ENCODE assay signal across 16 mouse cellular contexts in the genomic region with DNA sequence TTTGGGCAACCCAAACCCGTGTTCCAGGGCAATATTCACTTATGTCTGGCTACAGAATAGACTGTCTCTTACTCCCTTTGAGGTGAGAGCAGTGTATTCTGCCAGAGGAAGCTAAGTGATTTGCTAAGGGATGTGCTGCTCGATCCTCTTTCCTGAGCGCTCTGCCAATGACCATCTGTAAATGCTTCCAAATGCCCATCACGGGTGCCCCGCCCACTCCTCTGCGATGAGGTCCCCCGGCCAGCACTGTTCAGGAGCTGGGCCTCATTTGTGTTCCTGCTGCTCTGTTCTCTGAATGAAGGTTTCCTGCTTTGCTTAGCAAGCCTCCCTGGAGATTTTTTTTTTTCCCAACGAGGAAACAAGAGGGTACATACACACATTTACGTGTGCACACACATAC.
"Had no signal": no experiment of that assay in that cellular context is flagged by ENCODE, and none has a peak within 500 bp of the region (broad histone marks: within the 10 kb centered on the region; RNA-seq: fewer than 3 reads in every experiment).

No protein-coding gene starts in this region.

- H3K9ac ChIP-seq: liver, embryonic 13.5 days had no signal

- H3K4me2 ChIP-seq: liver, embryonic 13.5 days; midbrain, embryonic 11.5 days had no signal

- H3K9me3 ChIP-seq: liver, embryonic 13.5 days had no signal

- DNase-seq: kidney, postnatal 10 days; kidney, postnatal 36 days; layer of hippocampus, postnatal 36 days; liver, embryonic 13.5 days; lung, adult 2 months; lung, postnatal 14 days; lung, postnatal 4 days; midbrain, embryonic 14.5 days; right cerebral cortex, adult 18-20 months; right cerebral cortex, postnatal 14 days; right cerebral cortex, postnatal 4 days; thymus, adult 2 months; thymus, postnatal 25 days had no signal

- H3K4me3 ChIP-seq: left cerebral cortex, adult 2 months; liver, embryonic 13.5 days had no signal

- H3K27ac ChIP-seq: left cerebral cortex, adult 2 months; liver, embryonic 13.5 days; stomach, postnatal 0 days had no signal

- H3K4me1 ChIP-seq: liver, embryonic 13.5 days had no signal
